Mouse (Mus musculus) thymus, postnatal 36 days (tissue): ENCODE measurements around the gene Zfp970.
"Not testable (repeated sequence)": the region's sequence is repeated elsewhere in the genome, so short reads cannot be mapped to it uniquely, and the experiment has no call there.

Source experiments
- DNase-seq, 2 experiments: peaks; one replicate each; pipeline ENCODE4 v3.0.0; 2022; ENCODE audit warnings: mixed read lengths in 2 of 2

Zfp970 gene

GRCm38 (mm10) chr2:177464676-177465075, at the start of gene Zfp970:
Zfp970 (plus strand) TSS chr2:177464733.
- peak in 1 of 2 experiments; percentile 9 for DNase-seq

GRCm38 (mm10) chr2:177468222-177468621, 3.7 kb downstream of the Zfp970 start:
- DNase-seq, result not testable (repeated sequence)

- not testable (repeated sequence) for DNase-seq
Observed at GRCm38 (mm10) chr2:177472261-177472660, 7.7 kb downstream of the Zfp970 start.

GRCm38 (mm10) chr2:177481971-177482370, 17.4 kb downstream of the Zfp970 start:
- not testable (repeated sequence) for DNase-seq

- DNase-seq, result not testable (repeated sequence)
Observed at GRCm38 (mm10) chr2:177483238-177483948, 18.9 kb downstream of the Zfp970 start.

- not testable (repeated sequence) for DNase-seq
Observed at GRCm38 (mm10) chr2:177498067-177498466, 33.5 kb downstream of the Zfp970 start, which contains the start of gene Gm14403. Gm14403 (plus strand) TSS chr2:177498215.

GRCm38 (mm10) chr2:177499182-177499581, 34.6 kb downstream of the Zfp970 start:
- DNase-seq, result not testable (repeated sequence)

- DNase-seq, result not testable (repeated sequence)
Observed at GRCm38 (mm10) chr2:177505211-177505719, 40.7 kb downstream of the Zfp970 start.

GRCm38 (mm10) chr2:177511381-177511780, 46.8 kb downstream of the Zfp970 start:
- not testable (repeated sequence) for DNase-seq

GRCm38 (mm10) chr2:177511972-177512371, 47.4 kb downstream of the Zfp970 start:
- DNase-seq, result not testable (repeated sequence)

- DNase-seq, result not testable (repeated sequence)
Observed at GRCm38 (mm10) chr2:177513991-177514479, 49.5 kb downstream of the Zfp970 start.

GRCm38 (mm10) chr2:177517746-177518145, 53.2 kb downstream of the Zfp970 start:
- DNase-seq, result not testable (repeated sequence)

GRCm38 (mm10) chr2:177518354-177518753, 53.8 kb downstream of the Zfp970 start:
- not testable (repeated sequence) for DNase-seq

- not testable (repeated sequence) for DNase-seq
Observed at GRCm38 (mm10) chr2:177518960-177519359, 54.4 kb downstream of the Zfp970 start.

- no peak for DNase-seq
Observed at GRCm38 (mm10) chr2:177520035-177520434, 55.5 kb downstream of the Zfp970 start.

GRCm38 (mm10) chr2:177523061-177523460, 58.5 kb downstream of the Zfp970 start:
- no peak for DNase-seq

GRCm38 (mm10) chr2:177523674-177524073, 59.1 kb downstream of the Zfp970 start:
- DNase-seq, result not testable (repeated sequence)

- not testable (repeated sequence) for DNase-seq
Observed at GRCm38 (mm10) chr2:177524171-177524570, 59.6 kb downstream of the Zfp970 start.
